Mouse (Mus musculus) layer of hippocampus, postnatal 36 days (tissue): Measurements from ENCODE around the gene Umad1. TPM values are rescaled to one million over a fixed set of nuclear protein-coding genes. Genes with fewer than 3 reads are reported as not detected.

Source experiments
- DNase-seq, 2 experiments: peaks; one replicate each; pipeline ENCODE4 v3.0.0; 2022
- total RNA-seq, 2 experiments: library from RNA; stranded (reverse); gene quantifications; 2 replicates each; pipeline ENCODE4 v1.2.3; 2021

The Umad1 gene
- total RNA-seq, 2 experiments from 2014 or later: 30.7 to 39.7 TPM

- DNase-seq: no peak
Measured at GRCm38 (mm10) chr6:8420187-8420503, 161.1 kb downstream of the Umad1 start.

- DNase-seq: no peak
Measured at GRCm38 (mm10) chr6:8421421-8421820, 162.3 kb downstream of the Umad1 start.

GRCm38 (mm10) chr6:8421959-8422581, 163.0 kb downstream of the Umad1 start:
- DNase-seq: peak in 1 of 2 experiments; percentile 25

- no peak for DNase-seq
Measured at GRCm38 (mm10) chr6:8423142-8423541, 164.1 kb downstream of the Umad1 start.

- no peak for DNase-seq
Measured at GRCm38 (mm10) chr6:8427692-8428091, 168.6 kb downstream of the Umad1 start.

GRCm38 (mm10) chr6:8430610-8431234, 171.6 kb downstream of the Umad1 start:
- DNase-seq: no peak

GRCm38 (mm10) chr6:8433179-8433578, 174.1 kb downstream of the Umad1 start:
- no peak for DNase-seq

GRCm38 (mm10) chr6:8437937-8438336, 178.8 kb downstream of the Umad1 start:
- DNase-seq: no peak

GRCm38 (mm10) chr6:8441814-8442213, 182.7 kb downstream of the Umad1 start:
- DNase-seq: no peak

GRCm38 (mm10) chr6:8446786-8447185, 187.7 kb downstream of the Umad1 start:
- DNase-seq: peak; percentile 32 to 34

GRCm38 (mm10) chr6:8455599-8455998, 196.5 kb downstream of the Umad1 start:
- DNase-seq: no peak

- DNase-seq: no peak
Measured at GRCm38 (mm10) chr6:8458596-8458995, 199.5 kb downstream of the Umad1 start.

- no peak for DNase-seq
Measured at GRCm38 (mm10) chr6:8462447-8462846, 203.4 kb downstream of the Umad1 start.

- DNase-seq: no peak
Measured at GRCm38 (mm10) chr6:8465388-8465787, 206.3 kb downstream of the Umad1 start.

- no peak for DNase-seq
Measured at GRCm38 (mm10) chr6:8465985-8466384, 206.9 kb downstream of the Umad1 start.

- no peak for DNase-seq
Measured at GRCm38 (mm10) chr6:8467667-8468337, 208.7 kb downstream of the Umad1 start.

GRCm38 (mm10) chr6:8469918-8470317, 210.8 kb downstream of the Umad1 start:
- DNase-seq: no peak

- no peak for DNase-seq
Measured at GRCm38 (mm10) chr6:8472125-8472524, 213.0 kb downstream of the Umad1 start.

GRCm38 (mm10) chr6:8472915-8473314, 213.8 kb downstream of the Umad1 start:
- DNase-seq: no peak

GRCm38 (mm10) chr6:8473498-8473897, 214.4 kb downstream of the Umad1 start:
- DNase-seq: peak in 1 of 2 experiments; percentile 4

- no peak for DNase-seq
Measured at GRCm38 (mm10) chr6:8474316-8474715, 215.2 kb downstream of the Umad1 start.

GRCm38 (mm10) chr6:8474820-8475219, 215.7 kb downstream of the Umad1 start:
- DNase-seq: no peak

- DNase-seq: no peak
Measured at GRCm38 (mm10) chr6:8479176-8479575, 220.1 kb downstream of the Umad1 start.
